Comparison of ENCODE assay signal across 27 mouse cellular contexts in the genomic region with DNA sequence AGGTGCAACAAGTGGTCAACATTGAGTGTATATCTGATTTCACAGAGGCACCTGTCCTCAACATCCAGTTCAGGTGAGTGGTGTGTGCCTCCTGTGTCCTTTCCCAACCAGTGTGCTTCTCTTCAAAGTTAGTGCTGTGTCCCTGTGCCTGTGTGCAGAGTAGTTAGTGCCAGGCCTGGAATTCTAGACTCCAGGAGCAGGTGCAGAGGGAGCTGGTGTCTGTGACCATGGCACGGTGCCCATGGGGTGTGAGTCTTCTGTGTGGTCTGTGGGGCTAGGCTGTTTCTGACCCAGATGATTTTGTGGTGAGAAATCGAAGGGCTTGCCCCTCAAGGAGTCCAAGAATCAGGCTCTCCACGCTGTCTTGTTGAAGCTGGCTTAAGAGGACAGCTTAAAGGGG. TPM values are rescaled to one million over a fixed set of nuclear protein-coding genes. Genes with fewer than 3 reads are reported as not detected.
DNase-seq lines count a peak whose midpoint lies in the region; ATAC-seq lines count a peak whose summit lies in the region.
"Had no signal": no experiment of that assay in that cellular context is flagged by ENCODE, and none has a peak within 500 bp of the region (broad histone marks: within the 10 kb centered on the region; RNA-seq: fewer than 3 reads in every experiment).

No protein-coding gene starts in this region.

- peaks cover 1% of the 10 kb centered on the region; the same call in 1 of the 2 replicates for H3K4me1 ChIP-seq in intestine, embryonic 15.5 days (replicated peaks)
- H3K4me1 ChIP-seq: embryonic facial prominence, embryonic 13.5 days; embryonic facial prominence, embryonic 15.5 days; forebrain, embryonic 10.5 days; forebrain, embryonic 12.5 days; forebrain, embryonic 15.5 days had no signal

- WGBS in intestine, embryonic 15.5 days = 90% methylated on average over 3 of the region's 3 CpGs

- H3K27ac ChIP-seq in intestine, embryonic 15.5 days = no peak overlapping the region
- H3K27ac ChIP-seq: embryonic facial prominence, embryonic 13.5 days; embryonic facial prominence, embryonic 15.5 days; forebrain, embryonic 10.5 days; forebrain, embryonic 12.5 days; forebrain, embryonic 15.5 days had no signal

- H3K4me3 ChIP-seq in intestine, embryonic 15.5 days (replicated peaks) = no peak overlapping the region
- H3K4me3 ChIP-seq: embryonic facial prominence, embryonic 13.5 days; embryonic facial prominence, embryonic 15.5 days; erythroblast, embryonic 14.5 days; forebrain, embryonic 10.5 days; forebrain, embryonic 12.5 days; forebrain, embryonic 15.5 days had no signal

- ATAC-seq in intestine, embryonic 15.5 days = no peak
- ATAC-seq: CD4-positive, CD25-positive, alpha-beta regulatory T cell, adult 4 months; forebrain, embryonic 15.5 days; forebrain, postnatal 0 days had no signal

- DNase-seq in gastrocnemius, adult 18-20 months (ENCODE audit: low spot score) = peak; percentile 9
- no peak for DNase-seq in gastrocnemius, postnatal 36 days
- DNase-seq in heart, adult 11 months = peak; percentile 86
- DNase-seq in heart, postnatal 36 days = no peak
- DNase-seq in skeletal muscle tissue, adult 2 months (ENCODE audit: low read depth, low spot score) = peak; percentile 11
- DNase-seq: adrenal gland, adult 2 months; adrenal gland, postnatal 10 days; adrenal gland, postnatal 25 days; B cell, adult 2 months; cerebellum, adult 11 months; cerebellum, adult 18-20 months; cerebellum, adult 8-10 months; cerebellum, adult 9-11 months; cerebellum, postnatal 14 days; cerebellum, postnatal 36 days; embryo, embryonic 11 days; forebrain, postnatal 0 days had no signal

- H3K27me3 ChIP-seq in intestine, embryonic 15.5 days (replicated peaks) = no peaks in the 10 kb centered on the region
- H3K27me3 ChIP-seq: CH12.LX; embryonic facial prominence, embryonic 13.5 days; embryonic facial prominence, embryonic 15.5 days; forebrain, embryonic 12.5 days; forebrain, embryonic 15.5 days had no signal

- no peak overlapping the region for H3K4me2 ChIP-seq in intestine, embryonic 15.5 days (replicated peaks)
- H3K4me2 ChIP-seq: embryonic facial prominence, embryonic 13.5 days; embryonic facial prominence, embryonic 15.5 days; forebrain, embryonic 12.5 days; forebrain, embryonic 15.5 days had no signal

- no peaks in the 10 kb centered on the region for H3K9me3 ChIP-seq in intestine, embryonic 15.5 days
- H3K9me3 ChIP-seq: embryonic facial prominence, embryonic 13.5 days; embryonic facial prominence, embryonic 15.5 days; forebrain, embryonic 10.5 days; forebrain, embryonic 12.5 days; forebrain, embryonic 15.5 days; G1E had no signal

- H3K9ac ChIP-seq in intestine, embryonic 15.5 days = no peak overlapping the region
- H3K9ac ChIP-seq: embryonic facial prominence, embryonic 13.5 days; embryonic facial prominence, embryonic 15.5 days; forebrain, embryonic 12.5 days; forebrain, embryonic 15.5 days; forebrain, postnatal 0 days had no signal

- H3K36me3 ChIP-seq in intestine, embryonic 15.5 days = peaks cover 45% of the 10 kb centered on the region
- H3K36me3 ChIP-seq: G1E had no signal

- intact Hi-C loops in gastrocnemius, postnatal 36 days (cut with DNase I) = no loop called here
- intact Hi-C loops in heart, postnatal 36 days (cut with DNase I) = no loop called here

RNA-seq across cellular contexts. Expression of a gene that starts 25.9 kb away (rescaled TPM):
- not detected for total RNA-seq in gastrocnemius, adult 18-20 months (2021)
- not detected for total RNA-seq in gastrocnemius, postnatal 36 days (2021)
- total RNA-seq in heart, postnatal 36 days (2021) = not detected
- polyA plus RNA-seq in intestine, embryonic 15.5 days (2015; fragmentation: Nextera tagmentation; extraction: Ambion mirVana) = 0.21 and 0.24 TPM in 2 replicates
- total RNA-seq: adrenal gland, adult 2 months; adrenal gland, postnatal 25 days; forebrain, postnatal 0 days had no signal
- polyA plus RNA-seq: G1E had no signal

Comparison
In these comparisons a context has a peak if more than half of its experiments do, and no peak if none do; other contexts are left out.
1. DNase-seq: peak in gastrocnemius, adult 18-20 months (single experiment), heart, adult 11 months (single experiment) and skeletal muscle tissue, adult 2 months (single experiment); none in gastrocnemius, postnatal 36 days (0 of 2) and heart, postnatal 36 days (0 of 2).